Mouse (Mus musculus): ENCODE data around the gene Rmi1. TPM values are rescaled to one million over a fixed set of nuclear protein-coding genes. Genes with fewer than 3 reads are reported as not detected.
"Not testable (repeated sequence)": the region's sequence is repeated elsewhere in the genome, so short reads cannot be mapped to it uniquely, and the experiment has no call there.

Gene Rmi1
- polyA plus RNA-seq, 1 experiment from 2014 or later, result 24.7 TPM

DNA sequence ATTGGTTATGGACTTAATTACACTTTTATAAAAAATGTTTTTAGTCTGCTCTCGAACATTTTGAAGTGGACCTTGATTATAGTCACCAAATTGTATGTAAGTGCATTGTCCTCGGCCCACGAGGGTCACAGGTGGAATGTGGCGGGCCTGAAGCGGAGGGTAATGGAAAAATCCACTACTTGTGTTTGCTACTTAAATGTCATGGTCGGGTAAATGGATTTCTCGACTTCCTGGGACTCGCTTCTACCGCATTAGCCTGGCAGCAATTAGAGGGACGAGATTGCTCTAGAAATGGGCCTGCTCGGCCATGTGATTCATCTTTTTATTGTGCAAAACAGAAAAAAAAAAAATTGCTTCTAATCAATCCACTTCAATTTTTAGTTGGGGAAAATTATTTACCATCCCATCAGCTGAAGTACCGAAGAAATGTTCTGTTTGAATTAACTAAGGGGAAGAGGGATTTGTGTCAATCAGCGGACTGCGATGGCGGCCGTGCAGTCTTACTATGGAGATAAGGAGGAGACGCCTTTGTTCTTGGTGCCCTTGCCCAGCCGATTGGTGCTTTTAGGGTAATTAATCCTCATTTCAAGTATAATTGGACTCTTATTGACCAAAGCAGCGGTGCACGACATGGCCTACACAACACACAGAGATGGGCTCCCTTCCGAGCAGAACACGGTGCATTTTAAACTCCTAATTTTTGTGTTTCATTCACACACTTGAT is 48.6 kb downstream of the Rmi1 start:
- H3K4me3 ChIP-seq, result no peak overlapping the region
- no peak overlapping the region for H3K27ac ChIP-seq
- H3K36me3 ChIP-seq, result no peaks in the 10 kb centered on the region
- no peak overlapping the region for H3K4me2 ChIP-seq
- H3K9ac ChIP-seq, result no peak overlapping the region
- ATAC-seq (ENCODE audit: low FRiP score), result no peak
- H3K9me3 ChIP-seq, result no peaks in the 10 kb centered on the region
- WGBS, result 47% methylated on average over 22 of the region's 22 CpGs
- peaks cover 4% of the 10 kb centered on the region for H3K4me1 ChIP-seq (replicated peaks)
- peaks cover 29% of the 10 kb centered on the region for H3K27me3 ChIP-seq

GRCm38 (mm10) chr13:58452246-58452645 is 50.2 kb downstream of the Rmi1 start:
- peaks cover 29% of the 10 kb centered on the region for H3K27me3 ChIP-seq
- WGBS, result 70% methylated on average over 4 of the region's 4 CpGs
- no peaks in the 10 kb centered on the region for H3K36me3 ChIP-seq
- no peak overlapping the region for H3K4me2 ChIP-seq
- H3K4me3 ChIP-seq, result no peak overlapping the region
- no peaks in the 10 kb centered on the region for H3K9me3 ChIP-seq
- H3K27ac ChIP-seq, result no peak overlapping the region
- H3K9ac ChIP-seq, result no peak overlapping the region
- ATAC-seq (ENCODE audit: low FRiP score), result no peak
- H3K4me1 ChIP-seq (replicated peaks), result peaks cover 7% of the 10 kb centered on the region

DNA sequence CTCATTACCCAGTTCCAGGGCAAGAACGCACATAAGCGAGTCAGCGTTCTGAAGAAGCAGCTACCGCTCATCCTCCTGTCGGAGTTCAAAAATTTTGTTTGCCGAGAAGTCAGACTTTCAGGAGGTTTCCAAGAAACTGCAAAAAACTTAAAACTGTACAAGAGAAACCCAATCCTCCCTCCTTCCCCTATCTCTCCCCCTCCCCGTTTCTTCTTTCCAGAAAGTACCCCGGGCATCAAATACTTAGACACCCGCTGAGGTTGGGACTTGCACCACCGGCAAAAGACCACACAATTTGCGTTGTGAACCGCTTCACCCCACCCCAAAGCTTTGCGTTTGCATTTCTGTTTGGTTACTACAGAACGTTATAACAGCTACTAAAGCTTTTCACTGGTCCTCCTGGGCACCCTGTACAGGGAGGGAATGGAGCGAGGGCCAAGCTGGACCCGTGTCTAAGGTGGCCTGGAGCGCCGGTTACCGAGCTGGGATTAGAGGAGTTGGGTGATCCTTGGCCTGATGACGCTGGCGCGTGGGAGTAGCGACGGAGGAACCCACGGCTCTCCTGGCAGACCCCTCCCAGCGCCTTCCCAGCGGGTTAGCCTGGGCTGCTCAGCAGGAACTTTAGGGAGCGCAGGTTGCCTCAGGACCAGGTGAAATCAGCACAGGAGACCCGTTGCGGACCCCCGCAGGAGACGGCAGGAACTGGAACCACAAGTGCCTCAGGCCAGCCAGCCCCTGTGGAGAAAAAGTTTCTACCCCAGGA is 50.8 kb downstream of the Rmi1 start:
- no peak for ATAC-seq (ENCODE audit: low FRiP score)
- Histone ChIP-seq H3K9ac (peak overlapping the region; percentile 21; the same call in 1 of the 2 replicates), H3K27ac (no peak overlapping the region), H3K9me3 (no peaks in the 10 kb centered on the region), H3K36me3 (no peaks in the 10 kb centered on the region), H3K4me1 (replicated peaks) (peaks cover 7% of the 10 kb centered on the region), H3K27me3 (peaks cover 29% of the 10 kb centered on the region), H3K4me2 (peak overlapping the region; percentile 38), H3K4me3 (peak overlapping the region; percentile 16)
- WGBS, result 21% methylated on average over 32 of the region's 32 CpGs

DNA sequence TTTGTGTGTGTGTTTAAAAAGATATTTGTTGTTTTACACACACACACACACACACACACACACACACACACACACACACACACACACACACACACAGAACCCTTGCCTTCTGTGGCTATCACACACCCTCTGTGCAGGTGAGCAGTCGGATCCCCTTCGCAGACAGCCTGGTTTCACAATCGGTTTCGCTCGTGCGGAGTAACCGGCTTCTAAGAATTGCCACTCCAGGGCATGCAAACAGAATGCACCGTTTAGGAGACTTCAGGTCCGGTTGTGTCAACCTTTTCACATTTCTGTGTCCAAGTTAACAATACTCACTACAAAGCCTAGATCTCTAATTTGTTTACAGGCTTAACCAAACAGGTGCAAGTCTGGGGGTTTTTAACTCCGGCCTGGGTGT is 51.5 kb downstream of the Rmi1 start:
- no peak overlapping the region for H3K9ac ChIP-seq
- no peaks in the 10 kb centered on the region for H3K9me3 ChIP-seq
- H3K27ac ChIP-seq, result no peak overlapping the region
- no peak overlapping the region for H3K4me3 ChIP-seq
- peaks cover 7% of the 10 kb centered on the region for H3K4me1 ChIP-seq (replicated peaks)
- no peaks in the 10 kb centered on the region for H3K36me3 ChIP-seq
- ATAC-seq (ENCODE audit: low FRiP score), result no peak
- H3K27me3 ChIP-seq, result peaks cover 29% of the 10 kb centered on the region
- WGBS, result 41% methylated on average over 10 of the region's 10 CpGs
- H3K4me2 ChIP-seq, result no peak overlapping the region; the same call in 1 of the 2 replicates

- Histone ChIP-seq H3K9ac (no peak overlapping the region), H3K27me3 (peaks cover 26% of the 10 kb centered on the region), H3K36me3 (no peaks in the 10 kb centered on the region), H3K27ac (no peak overlapping the region), H3K9me3 (no peaks in the 10 kb centered on the region), H3K4me2 (no peak overlapping the region), H3K4me3 (no peak overlapping the region), H3K4me1 (replicated peaks) (peaks cover 7% of the 10 kb centered on the region)
- ATAC-seq (ENCODE audit: low FRiP score), result no peak
- WGBS, result 37% methylated on average over 10 of the region's 10 CpGs
These were observed 54.5 kb downstream of the Rmi1 start for GRCm38 (mm10) chr13:58456547-58456946.

DNA sequence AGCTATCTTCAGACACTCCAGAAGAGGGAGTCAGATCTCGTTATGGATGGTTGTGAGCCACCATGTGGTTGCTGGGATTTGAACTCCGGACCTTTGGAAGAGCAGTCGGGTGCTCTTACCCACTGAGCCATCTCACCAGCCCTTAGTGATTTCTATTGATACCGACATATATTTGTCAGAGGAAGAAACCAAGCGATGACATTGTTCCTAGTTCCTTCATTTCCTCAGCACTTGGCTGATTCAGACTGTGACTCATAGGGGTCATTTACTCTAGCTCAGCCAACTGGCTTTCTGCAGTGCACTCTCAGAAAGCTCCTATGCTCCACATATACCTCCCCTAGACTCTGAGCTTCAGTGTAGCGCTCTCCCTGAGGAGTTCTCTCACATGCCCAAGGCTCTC is 56.8 kb downstream of the Rmi1 start:
- H3K4me2 ChIP-seq; H3K9me3 ChIP-seq; H3K27ac ChIP-seq; H3K36me3 ChIP-seq; H3K4me1 ChIP-seq (replicated peaks); H3K4me3 ChIP-seq; H3K27me3 ChIP-seq; ATAC-seq (ENCODE audit: low FRiP score); H3K9ac ChIP-seq: not testable (repeated sequence)
- WGBS, result 94% methylated on average over 6 of the region's 6 CpGs

MicroRNAs within 50 kb of the gene (microRNA counts, 519-probe panel; counts per million panel counts)
- microRNA mmu-miR-7a, result 4,239 counts per million, percentile 69 among the panel's probes with 10 or more counts

Small RNA genes lying within 50 kb of the gene (microRNA-seq; reads per million reads assigned to microRNA genes)
- gene Mir7-1, result 470 reads per million, percentile 69 among the genes with 10 or more reads in this experiment

Other genes with a start within 250 kb of the Rmi1 start
- gene Idnk, start 244.6 kb upstream of the Rmi1 start, polyA plus RNA-seq (2015; fragmentation: Nextera tagmentation; extraction: Ambion mirVana), result 71.4 and 73.5 TPM in 2 replicates
- gene Ubqln1, start 186.6 kb upstream of the Rmi1 start, polyA plus RNA-seq (2015; fragmentation: Nextera tagmentation; extraction: Ambion mirVana), result 125 and 126 TPM in 2 replicates
- gene Gkap1, start 126.5 kb upstream of the Rmi1 start, polyA plus RNA-seq (2015; fragmentation: Nextera tagmentation; extraction: Ambion mirVana), result 28.4 and 31.0 TPM in 2 replicates
- 1.4 and 2.5 TPM in 2 replicates for gene Kif27, start 43.1 kb upstream of the Rmi1 start, polyA plus RNA-seq (2015; fragmentation: Nextera tagmentation; extraction: Ambion mirVana)
- gene 2210016F16Rik, start 17.0 kb upstream of the Rmi1 start, polyA plus RNA-seq (2015; fragmentation: Nextera tagmentation; extraction: Ambion mirVana), result 26.2 and 27.6 TPM in 2 replicates
- gene Hnrnpk, start 1.1 kb downstream of the Rmi1 start, polyA plus RNA-seq (2015; fragmentation: Nextera tagmentation; extraction: Ambion mirVana), result 1,649 and 1,694 TPM in 2 replicates
- 0.05 TPM in 1 of 2 replicates, not detected in the other for gene Slc28a3, start 208.6 kb downstream of the Rmi1 start, polyA plus RNA-seq (2015; fragmentation: Nextera tagmentation; extraction: Ambion mirVana)